Mouse (Mus musculus) thymus, postnatal 14 days (tissue): ENCODE results near the gene Pigm.
A peak's percentile ranks its signal among the peaks of the same experiment; 100 is the strongest.

Experiments
- DNase-seq: peaks from one replicate; pipeline ENCODE4 v3.0.0; 2021

Pigm gene

GRCm38 (mm10) chr1:172376198-172376667 lies at the start of gene Pigm:
Pigm (plus strand) TSS chr1:172376546.
- DNase-seq = peak; percentile 99

DNA sequence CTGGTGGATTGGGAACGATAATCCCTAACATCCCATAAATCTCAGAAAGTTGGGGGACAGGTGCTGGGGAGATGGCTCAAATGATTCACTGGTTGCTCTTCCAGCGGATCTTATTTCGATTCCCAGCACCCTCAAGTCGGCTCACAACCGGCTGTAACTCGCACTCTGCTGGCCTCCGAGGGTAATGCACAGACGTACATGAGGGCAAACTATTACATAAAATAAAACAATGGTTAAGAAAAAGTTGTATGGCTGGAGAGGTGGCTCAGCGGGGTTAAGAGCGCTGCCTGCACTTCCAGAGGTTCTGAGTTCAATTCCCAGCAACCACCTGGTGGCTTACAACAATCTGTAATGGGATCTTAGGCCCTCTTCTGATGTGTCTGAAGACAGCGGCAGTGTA lies 49.7 kb upstream of the Pigm start:
- DNase-seq = no peak

GRCm38 (mm10) chr1:172327206-172328001 lies 48.9 kb upstream of the Pigm start:
- no peak for DNase-seq

- no peak for DNase-seq
These were observed 48.3 kb upstream of the Pigm start for GRCm38 (mm10) chr1:172328041-172328440.

DNA sequence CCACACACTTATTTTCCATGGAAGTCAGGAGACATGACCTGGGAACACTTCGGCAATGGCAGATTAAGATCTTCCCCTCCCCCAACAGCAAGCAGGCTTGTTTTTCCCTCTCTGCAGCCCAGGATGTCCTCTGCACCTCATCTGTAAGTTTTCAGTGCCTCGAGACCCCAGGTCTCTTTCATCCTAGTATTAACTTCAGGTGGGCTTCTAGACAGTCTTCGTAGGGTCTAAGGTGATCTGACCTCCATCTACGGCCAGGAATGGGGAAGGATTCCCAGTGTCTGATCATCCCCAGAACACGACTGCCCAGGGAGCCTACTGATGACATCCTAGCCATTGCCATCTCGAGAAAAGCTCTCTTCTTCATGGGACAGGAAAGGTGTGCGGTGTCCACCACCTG lies 47.9 kb upstream of the Pigm start:
- no peak for DNase-seq

DNA sequence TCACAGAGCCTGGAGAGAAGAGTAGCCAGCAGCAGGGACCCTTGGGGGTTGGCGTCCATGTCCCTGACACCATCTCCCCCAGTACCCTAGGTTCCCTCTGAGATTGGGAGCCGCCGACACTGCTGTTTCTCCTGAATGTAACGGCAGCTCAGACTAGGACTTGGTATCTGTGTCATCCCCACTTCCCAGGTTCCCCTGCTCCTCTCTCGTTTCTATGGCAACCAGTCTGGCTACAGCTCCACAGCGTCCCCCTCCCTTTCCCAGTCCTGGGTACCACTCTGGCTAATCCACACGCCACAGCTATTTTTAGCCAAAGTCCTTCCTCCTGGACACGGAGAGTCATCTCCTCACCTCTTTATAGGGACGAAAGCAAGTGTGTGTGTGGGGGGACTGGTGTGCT lies 47.2 kb upstream of the Pigm start, which contains the start of gene Kcnj9:
TSS of gene Kcnj9 (minus strand) at position 188 of the 400 bp plus-strand sequence.
- DNase-seq = no peak

- DNase-seq = no peak
These were observed 46.7 kb upstream of the Pigm start for GRCm38 (mm10) chr1:172329616-172330015.

DNA sequence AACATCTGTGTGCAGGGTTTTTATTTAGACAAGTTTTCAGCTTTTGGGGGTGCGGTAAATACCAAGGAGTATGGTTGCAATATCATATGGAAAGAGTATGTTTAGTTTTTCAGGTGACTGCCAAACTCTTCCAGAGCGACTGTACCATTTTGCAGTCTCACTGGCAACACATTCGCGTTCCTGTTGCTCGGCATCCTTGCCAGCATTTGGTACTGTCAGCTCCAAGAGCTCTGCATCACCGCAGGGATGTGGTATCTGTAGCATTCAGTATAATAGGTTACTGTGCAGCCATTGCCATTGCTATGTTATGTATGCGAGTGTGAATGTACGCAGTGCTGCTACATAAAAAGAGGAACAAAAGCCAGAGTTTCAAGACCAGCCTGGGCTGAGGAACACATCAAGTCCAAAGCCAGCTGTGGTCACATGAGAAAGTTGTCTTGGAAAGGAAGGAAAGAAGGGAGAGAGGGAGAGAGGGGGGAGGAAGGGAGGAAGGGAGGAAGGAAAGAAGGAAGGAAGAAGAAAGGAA lies 44.9 kb upstream of the Pigm start:
- DNase-seq = no peak

DNA sequence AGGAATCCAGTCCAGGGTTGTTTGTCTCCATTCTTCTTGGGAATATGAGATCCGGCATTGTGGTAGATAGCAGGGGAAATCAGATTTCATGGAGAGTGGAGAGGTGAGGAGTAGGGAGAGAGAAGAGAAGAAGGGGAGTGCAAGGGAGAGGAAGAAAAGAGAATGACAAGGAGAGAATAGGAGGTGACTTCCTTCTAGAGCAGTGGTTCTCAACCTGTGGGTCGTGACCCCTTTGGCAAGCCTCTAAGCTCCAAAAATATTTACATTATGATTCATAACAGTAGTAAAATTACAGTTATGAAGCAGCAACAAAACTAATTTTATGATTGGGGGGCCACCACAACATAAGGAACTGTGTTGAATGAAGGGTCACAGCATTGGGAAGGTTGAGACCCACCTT lies 43.4 kb upstream of the Pigm start:
- no peak for DNase-seq

DNA sequence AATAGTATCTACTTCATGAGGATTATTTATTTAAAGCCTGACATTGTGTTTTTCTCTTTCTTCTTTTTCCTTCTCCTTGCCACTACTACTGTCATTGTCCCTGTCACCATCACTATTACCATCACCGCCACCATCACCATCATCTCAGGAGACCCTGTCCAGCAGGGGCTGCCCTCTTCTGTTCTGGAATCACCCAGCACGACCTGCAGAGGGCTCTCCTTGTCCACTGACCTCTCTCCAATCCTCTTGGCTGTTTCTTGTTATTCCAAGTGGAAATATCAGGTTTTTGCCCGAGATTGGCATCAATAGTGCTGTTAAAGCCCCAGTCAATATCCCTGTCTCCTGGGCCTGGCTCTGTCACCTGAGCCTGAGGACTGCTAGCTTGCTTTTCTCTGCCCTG lies 42.8 kb upstream of the Pigm start:
- DNase-seq = no peak

- no peak for DNase-seq
These were observed 40.5 kb upstream of the Pigm start for GRCm38 (mm10) chr1:172335804-172336203.

- DNase-seq = no peak
These were observed 38.7 kb upstream of the Pigm start for GRCm38 (mm10) chr1:172337411-172338185.

DNA sequence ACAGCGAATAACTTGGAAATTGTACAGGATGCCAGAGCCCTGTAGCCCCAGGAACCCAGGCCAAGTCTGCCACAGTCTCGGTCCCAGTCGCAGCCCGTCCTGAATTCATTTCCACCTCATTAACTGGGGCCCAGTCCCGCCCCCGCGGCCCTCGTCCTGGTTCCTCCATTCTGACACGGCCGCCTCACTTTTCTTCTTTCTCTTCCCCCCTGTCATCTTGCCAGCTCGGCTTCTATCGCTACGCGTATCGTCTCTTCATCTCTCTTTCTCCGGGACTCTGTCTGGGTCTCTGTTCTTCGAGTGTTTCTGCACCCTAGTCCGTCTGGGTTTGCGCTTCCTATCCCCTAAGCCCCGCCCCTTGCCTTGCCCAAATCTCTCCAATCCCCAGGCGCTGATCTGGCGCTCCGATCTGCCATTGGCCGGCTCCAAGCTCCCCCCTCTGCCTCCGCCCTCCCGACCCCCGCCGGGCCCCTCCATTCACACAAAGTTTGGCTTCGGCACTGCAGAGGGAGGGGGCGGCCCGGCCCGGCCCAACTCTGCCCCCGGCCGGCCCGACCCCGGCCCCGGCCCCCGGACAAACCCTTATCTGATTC lies 35.5 kb upstream of the Pigm start, which contains the start of gene Kcnj10:
TSS of gene Kcnj10 (plus strand) at position 482 of the 593 bp plus-strand sequence.
- DNase-seq = peak; percentile 87

DNA sequence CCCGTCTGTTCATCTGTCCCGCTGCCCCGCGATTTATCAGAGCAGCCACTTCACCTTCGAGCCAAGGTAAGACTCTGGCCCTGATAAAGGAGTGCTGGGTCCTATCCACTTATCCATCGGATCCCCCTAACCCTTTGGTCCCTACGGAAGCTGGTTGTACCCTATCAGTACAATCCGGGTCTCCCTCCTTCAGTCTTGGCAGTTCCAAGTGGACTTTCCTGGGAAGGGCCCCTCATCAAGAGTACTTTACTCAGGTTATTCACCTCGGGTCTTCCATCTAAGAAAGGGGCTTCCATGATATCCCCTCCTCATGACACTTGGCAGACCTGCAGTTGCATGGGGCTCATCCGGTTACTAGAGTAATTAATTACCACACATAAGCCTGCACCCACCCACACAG lies 35.0 kb upstream of the Pigm start:
- no peak for DNase-seq

DNA sequence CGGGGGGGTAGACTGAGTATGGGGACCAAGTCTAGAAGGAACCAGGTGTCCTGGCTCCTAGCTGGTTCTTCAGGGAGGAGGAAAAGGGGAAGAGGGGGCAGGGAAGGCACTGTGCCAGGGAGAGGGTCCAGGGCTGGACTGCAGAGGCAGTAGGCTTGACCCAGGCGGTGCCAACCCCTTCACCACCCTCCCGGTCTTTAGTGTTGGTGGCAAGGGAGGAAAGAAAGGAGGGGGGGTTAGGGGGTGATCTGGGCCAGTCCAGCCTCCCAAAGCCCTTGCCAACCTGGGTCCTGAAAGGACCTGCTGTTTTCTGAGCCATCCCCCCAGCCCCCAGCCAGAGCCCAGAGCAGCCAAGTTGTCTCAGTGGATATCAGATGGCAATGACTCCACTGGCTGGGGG lies 33.6 kb upstream of the Pigm start:
- no peak for DNase-seq

DNA sequence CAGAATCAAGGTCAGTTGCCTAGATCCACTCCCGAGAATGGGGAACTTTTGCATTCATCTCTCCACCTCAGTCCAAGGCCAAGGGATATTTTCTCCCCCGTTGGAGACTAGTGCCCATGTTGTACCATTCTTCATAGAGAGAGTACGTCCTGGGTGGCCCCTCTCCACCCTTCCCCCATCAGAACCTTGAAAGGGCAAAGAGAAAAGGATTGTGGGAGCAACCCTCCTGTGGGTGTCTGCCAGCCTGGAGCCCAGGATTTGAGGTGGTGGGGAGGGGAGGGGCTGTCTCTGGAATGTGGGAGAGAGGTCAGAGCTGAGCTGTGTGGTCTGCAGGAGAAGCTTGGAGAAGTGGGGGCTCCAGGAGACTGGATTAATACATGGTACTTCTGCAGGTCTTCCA lies 32.4 kb upstream of the Pigm start:
- DNase-seq = no peak

DNA sequence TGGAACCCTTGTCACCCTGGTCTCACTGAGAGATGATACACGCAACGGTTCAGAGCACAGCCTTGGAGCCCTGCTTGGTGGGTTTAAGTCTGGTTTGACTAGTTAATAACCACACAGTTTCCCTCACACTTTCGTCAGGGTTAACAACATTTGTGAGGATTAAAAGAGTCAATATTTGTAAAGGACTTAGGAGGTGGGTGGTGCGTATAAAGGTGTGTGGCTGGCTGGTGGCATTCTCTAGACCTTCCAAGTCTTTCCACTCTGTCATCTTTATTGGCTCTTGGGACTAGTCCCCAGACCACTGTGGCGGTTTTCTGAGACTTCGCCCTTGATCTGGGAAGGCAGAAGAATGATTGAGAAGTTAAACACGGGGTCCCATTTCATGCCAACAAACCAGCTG lies 31.5 kb upstream of the Pigm start:
- DNase-seq = no peak

GRCm38 (mm10) chr1:172346707-172347106 lies 29.6 kb upstream of the Pigm start:
- no peak for DNase-seq

- DNase-seq = no peak
These were observed 29.0 kb upstream of the Pigm start for GRCm38 (mm10) chr1:172347382-172347781.

- no peak for DNase-seq
These were observed 26.8 kb upstream of the Pigm start for GRCm38 (mm10) chr1:172349504-172349903.

- peak; percentile 20 for DNase-seq
These were observed 26.2 kb upstream of the Pigm start for GRCm38 (mm10) chr1:172349916-172350812.

DNA sequence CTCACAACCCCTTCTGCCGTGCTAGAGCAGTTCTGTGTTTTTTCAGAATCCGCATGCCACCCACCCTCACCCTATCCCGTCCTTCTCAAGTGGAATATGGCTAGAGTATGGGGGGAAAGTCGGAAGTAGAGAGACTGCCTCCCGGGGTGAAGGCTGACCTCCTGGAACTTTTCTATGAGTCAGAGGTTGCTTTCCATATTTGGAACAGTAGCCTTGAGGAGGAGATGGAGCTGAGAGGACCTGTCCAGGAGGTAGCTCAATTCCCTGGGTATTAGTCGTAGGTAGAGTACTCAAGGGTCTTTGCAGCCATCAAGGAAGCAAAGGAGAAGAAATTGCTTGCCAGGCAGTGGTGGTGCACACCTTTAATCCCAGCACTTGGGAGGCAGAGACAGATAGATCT lies 24.3 kb upstream of the Pigm start:
- DNase-seq = no peak
